Mouse (Mus musculus) brain, embryonic 14.5 days (tissue): ENCODE data around the gene Znhit1.

Experiments used
- CTCF ChIP-seq: fragments of 200-500 bp; IDR thresholded peaks from 2 replicates; pipeline ENCODE4 v1.5.1; 2012; ENCODE audit warnings: inconsistent platforms, mild to moderate bottlenecking, moderate library complexity, borderline replicate concordance; ENCODE audit not compliant: insufficient read depth, insufficient read length; ENCODE audit errors: extremely low read depth
- POLR2A ChIP-seq: fragments of 200-500 bp; IDR thresholded peaks from 2 replicates; pipeline ENCODE4 v1.6.1; 2012; ENCODE audit warnings: mild to moderate bottlenecking, inconsistent platforms, borderline replicate concordance; ENCODE audit not compliant: poor library complexity, insufficient read depth, insufficient read length, severe bottlenecking; ENCODE audit errors: extremely low read depth

DNA sequence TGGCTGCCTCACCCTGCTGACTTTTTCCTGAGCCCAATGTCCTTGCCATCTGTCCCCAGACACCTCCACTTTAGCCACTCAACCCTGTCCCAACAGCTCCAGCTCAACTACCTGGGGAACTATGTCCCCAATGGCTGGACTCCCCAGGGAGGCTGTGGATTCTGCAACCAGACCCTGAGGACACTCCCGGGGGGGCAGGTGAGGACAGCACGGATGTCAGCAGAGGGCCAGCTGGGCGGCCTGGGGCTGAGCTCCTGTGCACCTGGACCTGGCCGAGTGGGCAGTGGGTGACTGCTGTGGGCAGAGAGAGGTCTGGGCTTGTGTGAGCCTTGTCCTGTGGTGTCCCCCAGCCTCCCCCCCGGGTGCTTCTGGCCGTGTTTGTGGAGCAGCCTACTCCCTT lies 2.0 kb upstream of the Znhit1 start:
- TF ChIP-seq CTCF (no peak), POLR2A (no peak)
